Mouse (Mus musculus): ENCODE results near the gene March4.

The March4 gene

GRCm38 (mm10) chr1:72536611-72537351 lies at the start of gene March4:
Gene March4 (minus strand): TSS chr1:72536930.
- peak; percentile 75 to 84 for DNase-seq (ENCODE audit: low spot score in 2 of 2)

DNA sequence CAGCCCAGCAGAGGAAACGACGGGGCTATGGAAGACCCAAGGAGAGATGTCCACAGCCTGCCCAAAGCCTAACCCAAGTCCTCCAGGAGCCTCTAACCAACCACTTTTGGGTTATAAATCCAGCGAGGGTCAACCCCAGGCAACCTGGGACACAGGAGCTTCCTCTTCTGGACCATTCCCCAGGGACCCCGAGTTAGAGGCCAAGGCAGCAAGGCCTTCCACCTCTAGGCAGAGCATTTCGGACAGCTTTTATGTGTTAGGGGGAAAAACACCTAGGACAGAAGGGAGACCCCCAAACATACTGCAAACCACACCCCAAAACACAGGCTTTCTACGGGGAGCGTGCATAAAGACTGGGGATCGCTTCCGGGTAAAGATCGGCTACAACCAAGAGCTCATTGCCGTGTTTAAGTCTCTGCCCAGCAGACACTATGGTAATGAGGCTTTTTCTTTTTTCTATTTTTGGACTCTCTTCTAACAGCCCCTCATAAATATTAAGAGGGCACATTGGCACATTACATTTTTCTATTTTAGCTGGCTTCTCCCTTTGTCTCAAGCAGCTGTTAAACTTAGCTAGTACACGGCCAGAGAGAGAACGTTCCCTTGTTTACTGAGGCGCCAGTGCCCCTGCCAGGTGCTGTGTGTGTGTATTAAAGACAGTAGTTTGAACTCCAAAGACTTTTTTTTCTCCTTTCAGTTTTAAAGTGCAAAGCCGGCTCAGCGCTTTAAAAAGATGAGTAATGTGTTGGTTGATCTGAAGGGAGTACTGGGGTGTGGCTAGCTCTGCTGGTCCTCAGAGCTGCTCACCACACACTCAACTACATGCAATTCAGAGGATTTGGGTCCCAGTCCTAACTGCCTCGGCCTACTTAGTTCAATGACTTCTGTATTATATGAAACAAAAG lies 49.5 kb upstream of the March4 start:
- DNase-seq (ENCODE audit: low spot score in 2 of 2): no peak

GRCm38 (mm10) chr1:72583906-72584305 lies 47.2 kb upstream of the March4 start:
- no peak for DNase-seq (ENCODE audit: low spot score in 2 of 2)

DNA sequence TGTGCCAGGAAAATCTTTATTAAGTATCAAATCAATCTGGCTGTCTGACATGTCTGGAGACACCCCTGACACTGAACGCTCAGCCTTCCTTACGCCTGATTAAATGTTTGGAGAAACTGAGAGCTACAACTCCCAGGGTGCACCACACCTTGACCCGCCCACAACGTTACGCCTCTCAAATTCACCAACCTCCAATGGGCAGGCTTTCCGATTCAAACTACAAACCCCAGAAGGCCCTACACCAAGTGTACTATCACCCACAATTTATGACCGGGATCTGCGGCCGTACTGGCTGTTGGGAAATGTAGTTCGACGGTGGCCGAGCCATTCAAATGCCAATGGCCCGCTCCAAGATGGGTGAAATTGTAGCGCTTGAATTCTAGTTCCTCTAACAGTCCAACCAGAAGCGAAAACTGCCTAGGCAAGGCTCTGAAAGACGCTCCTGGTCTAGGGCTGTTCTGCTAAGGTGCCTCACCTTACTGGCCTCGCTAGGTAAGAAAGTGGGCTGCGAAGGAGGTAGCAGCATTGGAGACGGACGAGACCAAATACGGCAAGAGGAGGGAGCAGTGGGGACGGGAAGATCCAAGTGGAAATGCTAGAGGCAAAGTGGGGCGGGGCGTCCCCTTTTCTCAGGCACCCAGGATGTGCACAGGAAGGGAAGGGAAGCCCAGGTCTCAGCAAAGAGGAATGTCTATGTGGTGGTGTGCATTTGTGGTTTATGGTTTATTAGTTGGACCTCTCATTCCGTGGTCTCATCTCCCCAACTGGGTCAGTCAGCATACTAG lies 46.4 kb upstream of the March4 start, which contains the start of gene Smarcal1:
TSS of gene Smarcal1 (plus strand) at position 305 of the 785 bp plus-strand sequence.
- DNase-seq (ENCODE audit: low spot score in 2 of 2): peak; percentile 97 to 99

GRCm38 (mm10) chr1:72578806-72579205 lies 42.1 kb upstream of the March4 start:
- DNase-seq (ENCODE audit: low spot score in 2 of 2): peak; percentile 30 to 52

DNA sequence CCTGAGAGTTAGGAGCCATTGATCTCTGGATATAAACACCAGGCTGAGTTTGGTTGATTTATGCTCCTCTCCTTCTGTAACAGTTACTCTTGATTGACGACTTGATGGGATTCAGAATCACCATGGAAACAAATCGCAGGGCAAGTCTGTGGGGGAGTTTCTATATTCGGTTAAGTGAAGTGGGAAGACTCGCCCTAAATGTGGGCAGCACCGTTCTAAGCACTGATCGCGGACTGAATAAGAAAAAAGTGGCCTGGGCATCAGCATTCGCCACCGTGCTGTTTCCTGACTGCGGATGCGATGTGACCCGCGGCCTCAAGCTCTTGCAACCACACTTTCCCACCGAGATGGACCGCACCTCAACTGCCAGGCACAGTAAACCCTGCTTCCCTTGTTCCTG lies 41.6 kb upstream of the March4 start:
- DNase-seq (ENCODE audit: low spot score in 2 of 2): peak; percentile 26 to 54

DNA sequence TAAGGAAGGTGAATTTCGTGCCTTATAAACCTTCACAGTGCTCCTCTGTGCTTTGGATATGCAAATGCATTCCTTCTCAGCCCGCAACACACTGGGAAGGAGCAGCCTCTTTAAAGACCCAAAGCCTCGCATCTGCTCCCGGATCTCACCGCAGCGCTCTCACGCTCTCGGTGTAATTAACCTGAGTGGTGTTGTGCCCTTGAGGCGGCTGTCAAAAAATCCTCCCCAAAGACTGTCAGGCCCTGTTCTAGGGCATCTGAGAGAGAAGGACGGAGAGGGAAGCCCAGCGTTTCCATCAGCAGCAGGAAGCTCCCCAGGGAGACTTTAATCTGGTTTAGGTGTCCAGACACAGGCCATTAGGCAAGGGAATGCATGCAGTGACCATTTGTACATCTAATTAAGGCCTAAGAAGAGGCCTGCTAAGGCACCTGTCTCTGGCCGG lies 40.8 kb upstream of the March4 start:
- no peak for DNase-seq (ENCODE audit: low spot score in 2 of 2)

- no peak for DNase-seq (ENCODE audit: low spot score in 2 of 2)
Measured at GRCm38 (mm10) chr1:72575121-72575520, 38.4 kb upstream of the March4 start.

GRCm38 (mm10) chr1:72574608-72575007 lies 37.9 kb upstream of the March4 start:
- no peak for DNase-seq (ENCODE audit: low spot score in 2 of 2)

DNA sequence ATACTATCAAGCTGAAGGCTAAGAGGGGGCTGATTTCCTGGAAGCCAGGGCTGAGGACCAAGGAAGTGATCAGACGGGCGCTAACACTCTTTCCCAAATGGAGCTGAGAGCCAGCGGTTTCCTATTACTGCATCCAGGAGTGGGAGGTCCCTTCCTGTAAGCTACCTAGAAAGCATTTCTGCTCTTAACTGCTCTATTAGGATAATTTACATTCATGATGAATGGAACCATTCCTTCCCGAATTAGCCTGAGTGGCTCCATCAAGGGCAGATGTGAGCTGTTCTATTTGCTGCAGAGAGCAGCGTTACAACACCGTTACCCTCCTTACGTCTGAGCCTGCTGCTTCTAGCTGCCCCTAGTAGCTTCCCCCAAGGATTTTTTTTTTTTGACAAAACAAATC lies 37.3 kb upstream of the March4 start:
- DNase-seq (ENCODE audit: low spot score in 2 of 2): no peak

DNA sequence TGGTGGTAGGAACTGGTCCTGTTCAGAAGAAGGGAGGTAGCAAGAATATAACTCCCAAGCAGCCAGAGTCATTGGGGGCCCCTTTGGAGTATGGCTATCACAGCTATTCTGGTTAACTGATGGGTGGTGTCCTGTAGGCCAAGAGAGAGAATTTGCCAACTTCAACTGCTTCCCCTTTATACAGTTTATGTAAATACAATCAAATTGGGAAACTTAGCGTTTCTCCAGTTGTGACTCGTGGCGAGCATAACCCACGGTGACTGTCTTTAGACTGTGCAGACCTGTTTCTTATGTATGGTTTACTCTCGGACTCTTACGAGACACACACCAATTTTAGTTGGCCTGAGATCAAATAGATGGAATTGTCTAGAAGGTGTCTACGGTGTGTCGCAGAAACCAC lies 32.0 kb upstream of the March4 start:
- DNase-seq (ENCODE audit: low spot score in 2 of 2): no peak

DNA sequence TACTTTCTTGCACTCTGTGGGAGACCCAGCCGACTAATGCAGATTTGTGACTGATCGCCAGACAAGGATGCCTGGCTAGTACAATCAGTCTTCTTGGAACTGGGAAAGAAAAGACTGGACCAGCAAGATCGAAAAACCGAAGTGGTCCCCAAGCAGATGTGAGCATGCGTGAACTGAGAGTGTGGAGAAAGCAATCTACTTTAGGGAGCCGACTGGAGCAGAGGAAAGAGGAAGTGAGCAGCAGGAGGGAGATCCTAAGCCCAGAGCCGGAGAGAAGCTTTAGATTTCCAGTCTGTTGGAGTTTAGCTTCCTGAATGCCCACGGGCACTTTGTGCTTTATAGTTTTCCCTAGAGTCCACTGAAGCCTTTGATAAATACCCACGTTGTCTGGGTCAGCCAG lies 30.3 kb upstream of the March4 start:
- DNase-seq (ENCODE audit: low spot score in 2 of 2): no peak

DNA sequence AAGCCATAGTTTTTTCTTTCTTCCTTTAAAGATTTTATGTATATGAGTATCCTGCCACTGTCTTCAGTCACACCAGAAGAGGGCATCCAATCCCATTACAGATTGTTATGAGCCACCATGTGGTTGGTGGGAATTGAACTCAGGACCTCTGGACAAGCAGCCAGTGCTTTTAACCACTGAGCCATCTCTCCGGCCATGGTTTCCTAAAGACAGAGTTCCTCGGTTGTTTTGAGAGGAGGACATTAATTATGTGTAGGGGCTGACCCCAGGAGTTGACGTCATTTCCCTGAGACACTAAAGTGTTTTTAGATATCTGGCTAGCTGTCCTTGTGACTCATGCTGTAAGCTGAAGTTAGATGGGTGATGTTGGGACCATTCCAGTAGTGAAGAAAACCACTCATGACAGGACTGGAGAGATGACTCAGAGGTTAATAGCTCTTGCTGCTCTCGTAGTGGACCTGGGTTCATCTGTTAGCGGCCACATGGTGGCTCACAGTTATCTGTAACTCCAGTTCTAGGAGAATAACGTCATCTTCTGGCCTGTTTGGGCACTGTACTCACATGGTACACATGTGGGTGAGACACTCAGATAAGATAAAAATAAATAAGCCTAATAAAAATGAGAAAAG lies 27.7 kb upstream of the March4 start:
- DNase-seq (ENCODE audit: low spot score in 2 of 2): no peak

GRCm38 (mm10) chr1:72558625-72559024 lies 21.9 kb upstream of the March4 start:
- DNase-seq (ENCODE audit: low spot score in 2 of 2): no peak

- no peak for DNase-seq (ENCODE audit: low spot score in 2 of 2)
Measured at GRCm38 (mm10) chr1:72556471-72556870, 19.7 kb upstream of the March4 start.

GRCm38 (mm10) chr1:72550317-72550716 lies 13.6 kb upstream of the March4 start:
- DNase-seq (ENCODE audit: low spot score in 2 of 2): no peak

GRCm38 (mm10) chr1:72538266-72538665 lies 1.5 kb upstream of the March4 start:
- DNase-seq (ENCODE audit: low spot score in 2 of 2): peak in 1 of 2 experiments; percentile 39

GRCm38 (mm10) chr1:72535725-72536571 lies 782 bp downstream of the March4 start:
- peak; percentile 42 to 57 for DNase-seq (ENCODE audit: low spot score in 2 of 2)

DNA sequence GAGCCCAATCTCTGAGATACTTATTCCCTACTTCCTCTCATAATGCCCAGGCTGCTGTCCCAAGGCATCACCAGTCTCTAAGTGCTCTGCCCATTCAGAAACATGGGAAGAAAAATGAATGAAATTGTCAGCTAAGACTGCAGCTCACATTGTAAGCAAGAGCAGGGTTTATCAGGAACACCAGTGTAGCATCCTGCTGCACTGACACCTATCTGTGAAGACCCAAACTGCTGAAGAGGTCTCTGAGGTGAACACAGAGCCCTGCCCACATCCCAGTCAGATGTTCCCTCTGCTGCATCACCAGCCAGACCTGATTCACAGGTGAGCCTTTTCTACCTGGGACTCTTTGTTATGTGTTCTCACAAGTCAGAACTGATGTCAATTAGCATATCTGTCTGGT lies 3.3 kb downstream of the March4 start:
- DNase-seq (ENCODE audit: low spot score in 2 of 2): peak in 1 of 2 experiments; percentile 7

GRCm38 (mm10) chr1:72532926-72533325 lies 3.8 kb downstream of the March4 start:
- DNase-seq (ENCODE audit: low spot score in 2 of 2): no peak

Measured in frontal cortex, postnatal 36 days (tissue).